Mouse (Mus musculus) left cerebral cortex, adult 2 months (tissue): ENCODE results near the gene Myh3. TPM values are rescaled to one million over a fixed set of nuclear protein-coding genes. Genes with fewer than 3 reads are reported as not detected.

Source experiments
- DNase-seq, 2 experiments: peaks; one replicate each; pipeline ENCODE4 v3.0.0; 2021 to 2022; ENCODE audit warnings: low spot score in 2 of 2, mixed read lengths in 1 of 2; ENCODE audit errors: extremely low spot score in 1 of 2
- H3K27ac ChIP-seq: fragments of 200-600 bp; 2 replicates; pipeline ENCODE4 v1.8.1; 2022
- H3K4me3 ChIP-seq: fragments of 200-600 bp; 2 replicates; pipeline ENCODE4 v1.8.1; 2022
- CTCF ChIP-seq: fragments of 200-600 bp; IDR thresholded peaks from 2 replicates; pipeline ENCODE4 v1.8.1; 2022; ENCODE audit warnings: antibody characterized with exemption, mild to moderate bottlenecking, moderate library complexity
- intact Hi-C: fragments of 180-260 bp; cut with DNase I; formaldehyde crosslinking; loops from one replicate; pipeline ENCODE4 v1.15.1; 2025
- total RNA-seq, 2 experiments: library from RNA; stranded (reverse); gene quantifications; 2 replicates each; pipeline ENCODE4 v1.2.3; 2021

Myh3 gene
- total RNA-seq, 2 experiments from 2014 or later, result 4.7 to 6.0 TPM

DNA sequence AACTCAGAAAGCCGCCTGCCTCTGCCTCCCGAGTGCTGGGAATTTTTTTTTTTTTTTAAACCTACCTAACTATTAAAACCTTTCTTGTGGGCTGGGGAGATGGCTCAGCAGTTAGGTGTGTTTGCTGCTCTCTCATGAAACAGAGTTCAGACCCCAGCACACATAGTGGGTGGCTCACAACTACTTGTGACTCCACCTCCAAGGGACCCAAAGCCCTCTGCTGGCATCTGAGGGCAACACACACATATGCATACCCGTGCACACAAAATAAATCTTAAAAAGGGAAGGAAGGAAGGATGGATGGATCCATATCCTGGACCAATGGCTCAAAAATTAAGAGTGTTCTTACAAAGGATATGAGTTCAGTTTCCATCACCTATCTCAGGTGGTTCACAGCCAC is 28.8 kb upstream of the Myh3 start:
- no peak; the same call in 1 of the 2 replicates for TF ChIP-seq CTCF
- intact Hi-C loops, result no loop called here
- no peak for DNase-seq
- Histone ChIP-seq H3K4me3 (no peak overlapping the region), H3K27ac (no peak overlapping the region)

DNA sequence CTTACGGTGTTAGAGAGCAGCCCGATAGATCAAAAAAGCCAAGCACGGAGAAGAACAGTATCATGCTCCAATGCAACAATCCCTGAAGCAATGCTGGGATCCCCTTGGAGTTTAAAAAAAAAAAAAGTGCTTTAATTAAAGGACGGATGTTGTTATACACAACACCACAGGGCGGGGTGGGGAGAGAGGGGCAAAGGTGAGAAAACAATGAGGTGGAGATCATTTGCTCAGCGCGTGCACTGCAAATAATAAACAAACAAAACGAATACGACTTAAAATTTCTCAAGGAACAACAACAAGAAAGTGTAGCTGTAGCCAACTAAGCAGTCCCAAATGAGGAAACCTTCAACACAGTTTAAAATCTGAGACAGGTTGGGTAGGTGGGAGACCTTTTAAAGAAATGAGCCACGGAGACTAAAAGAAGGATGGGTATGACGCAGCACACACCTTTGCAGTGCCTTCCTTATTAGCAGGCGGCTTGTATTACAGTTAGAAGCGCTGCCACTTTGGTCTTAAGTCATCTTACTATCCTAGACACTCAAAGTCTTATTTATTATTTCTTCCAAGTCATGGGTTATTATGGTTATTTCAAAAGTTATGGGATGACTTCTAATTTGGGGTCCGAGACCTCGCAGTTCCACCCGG is 26.3 kb upstream of the Myh3 start:
- H3K4me3 ChIP-seq, result peak overlapping the region; percentile 86
- DNase-seq, result no peak
- peak overlapping the region; percentile 53 for H3K27ac ChIP-seq
- intact Hi-C loops, result no loop called here
- TF ChIP-seq CTCF, result no peak

DNA sequence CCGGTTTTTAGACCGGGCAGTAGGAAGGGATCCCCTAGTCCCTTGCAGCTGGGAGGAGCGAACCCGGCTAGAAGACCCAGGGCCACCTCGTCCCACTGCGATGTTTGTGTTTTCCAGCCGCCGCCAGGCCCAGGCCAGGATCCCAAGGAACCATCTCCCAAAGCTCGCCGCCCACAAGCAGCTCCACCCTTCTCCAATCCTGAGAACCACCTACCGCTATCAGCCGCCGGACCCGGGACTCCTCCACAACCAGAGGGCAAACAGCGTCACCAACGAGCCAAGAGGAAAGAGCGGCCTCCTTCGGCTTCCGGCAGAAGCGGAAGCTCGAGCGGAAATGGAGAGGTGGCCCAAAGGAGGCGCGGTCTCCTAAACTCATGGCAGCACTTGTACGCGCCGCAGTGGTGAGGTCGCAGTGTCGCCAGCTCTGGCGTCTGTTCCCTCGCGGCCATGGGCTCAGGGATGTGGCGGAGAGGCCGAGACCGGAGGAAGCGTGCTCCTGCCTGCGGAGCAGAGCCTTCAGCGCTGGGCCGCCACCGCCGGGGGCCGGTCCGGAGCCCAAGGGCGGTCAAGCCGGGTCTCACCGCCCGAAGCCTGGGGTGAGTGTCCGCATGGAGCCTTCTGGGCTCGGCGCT is 25.7 kb upstream of the Myh3 start, which contains the start of the genes Adprm and Sco1:
Adprm (minus strand) TSS at position 274 of the 632 bp plus-strand sequence.
Sco1 (plus strand) TSS at position 350 of the 632 bp plus-strand sequence.
- TF ChIP-seq CTCF, result peak; percentile 46
- peak within 1 kb of the TSS; percentile 86 for H3K4me3 ChIP-seq
- intact Hi-C loops, result no loop called here

DNA sequence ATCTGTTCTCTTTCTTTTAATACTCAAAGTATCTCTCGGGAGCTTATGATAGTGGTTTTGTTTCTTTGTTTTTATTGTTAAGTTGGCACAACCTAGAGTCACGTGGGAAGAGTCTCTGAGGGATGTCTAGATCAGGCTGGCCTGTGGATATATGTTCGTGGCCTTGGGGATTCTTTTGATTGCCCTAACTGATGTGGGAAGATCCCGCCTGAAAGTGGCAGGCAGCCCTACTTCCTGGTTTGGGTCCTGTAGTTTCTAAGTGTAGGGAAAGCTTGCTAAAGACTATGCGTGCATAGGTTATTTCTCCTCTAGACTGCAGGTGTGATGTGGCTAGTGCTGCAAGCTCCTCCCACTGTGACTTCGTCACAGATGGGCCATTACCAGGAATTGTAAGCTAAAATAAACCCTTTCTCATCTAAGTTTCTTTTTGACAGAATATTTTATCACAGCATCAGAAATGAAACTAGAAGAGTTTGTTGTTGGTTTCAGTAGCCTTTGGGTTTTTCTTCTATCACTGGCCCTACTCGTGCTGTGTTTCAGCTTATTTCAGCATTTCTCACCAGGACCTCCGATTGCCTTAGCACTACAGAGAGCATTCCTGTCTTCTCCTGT is 23.2 kb upstream of the Myh3 start:
- no peak for DNase-seq
- Histone ChIP-seq H3K4me3 (no peak overlapping the region), H3K27ac (no peak overlapping the region)
- intact Hi-C loops, result no loop called here
- no peak for TF ChIP-seq CTCF

More for the DNA sequence above, 25.7 kb upstream of the Myh3 start, which contains the start of the genes Adprm and Sco1:
- H3K27ac ChIP-seq, result peak within 1 kb of the TSS; percentile 53
- DNase-seq, result peak; percentile 84 to 89

DNA sequence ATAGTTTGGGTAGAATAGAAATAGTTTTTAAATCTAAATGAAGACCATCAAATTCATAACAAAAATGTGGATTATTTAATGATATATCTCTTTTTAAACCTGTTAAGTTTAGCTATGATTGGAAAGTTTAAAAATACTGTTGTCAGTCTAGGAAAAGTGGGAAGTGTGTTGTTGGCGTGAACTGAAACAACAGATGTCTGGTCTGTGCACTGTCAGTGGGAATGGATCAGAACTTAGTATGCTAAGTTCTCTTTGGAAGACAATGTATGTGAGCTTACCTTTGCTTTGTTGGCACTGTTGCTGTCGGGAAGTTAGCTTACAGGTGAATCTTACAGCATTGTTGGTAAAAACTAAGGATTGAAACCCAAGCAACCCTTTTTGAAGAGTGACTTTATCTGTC is 16.8 kb upstream of the Myh3 start:
- intact Hi-C loops, result no loop called here

DNA sequence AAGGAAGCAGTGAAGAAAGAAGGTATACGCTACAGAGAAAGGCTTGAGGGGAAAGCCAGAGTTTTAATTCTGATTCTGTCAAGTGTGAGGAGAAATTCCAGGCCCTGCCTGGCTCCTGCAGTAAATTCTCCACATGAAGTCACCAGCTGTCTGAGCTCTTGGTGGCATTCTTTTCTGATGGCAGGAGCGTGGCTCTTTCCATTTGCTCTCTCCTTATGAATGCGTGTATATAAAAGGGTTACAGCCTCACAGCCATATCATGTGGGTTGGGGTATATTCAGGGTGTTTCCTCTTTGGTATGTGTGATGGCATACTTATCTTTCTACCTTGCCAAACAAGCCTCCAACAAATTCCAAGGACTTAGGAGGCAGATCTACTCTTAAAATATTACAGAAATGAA is 15.4 kb upstream of the Myh3 start:
- no peak overlapping the region for H3K4me3 ChIP-seq
- intact Hi-C loops, result no loop called here
- no peak for TF ChIP-seq CTCF
- H3K27ac ChIP-seq, result no peak overlapping the region; the same call in 1 of the 2 replicates
- no peak for DNase-seq

More for the DNA sequence above, 16.8 kb upstream of the Myh3 start:
- no peak overlapping the region for H3K4me3 ChIP-seq
- H3K27ac ChIP-seq, result peak overlapping the region; percentile 38; the same call in 1 of the 2 replicates
- no peak for DNase-seq
- TF ChIP-seq CTCF, result no peak

DNA sequence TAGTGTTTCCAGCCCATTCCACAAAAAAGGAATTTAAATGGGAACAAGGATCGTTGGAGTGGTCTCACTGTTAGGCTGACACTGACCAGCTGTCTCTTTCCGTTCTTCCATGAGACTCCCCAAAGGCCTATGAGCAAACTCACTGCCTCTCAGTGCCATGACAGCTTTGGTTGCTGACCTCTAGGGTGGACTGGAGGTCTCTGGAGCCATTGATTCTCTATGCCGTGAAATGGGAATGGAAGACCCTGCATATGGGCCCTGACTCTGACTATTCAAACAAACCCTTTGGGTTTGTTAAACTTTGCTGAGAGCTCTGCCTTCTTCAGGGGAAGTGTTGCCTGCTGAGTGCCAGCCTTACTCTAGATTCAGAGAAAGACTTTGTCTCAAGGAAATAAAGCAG is 10.4 kb upstream of the Myh3 start:
- intact Hi-C loops, result no loop called here
- TF ChIP-seq CTCF, result no peak

DNA sequence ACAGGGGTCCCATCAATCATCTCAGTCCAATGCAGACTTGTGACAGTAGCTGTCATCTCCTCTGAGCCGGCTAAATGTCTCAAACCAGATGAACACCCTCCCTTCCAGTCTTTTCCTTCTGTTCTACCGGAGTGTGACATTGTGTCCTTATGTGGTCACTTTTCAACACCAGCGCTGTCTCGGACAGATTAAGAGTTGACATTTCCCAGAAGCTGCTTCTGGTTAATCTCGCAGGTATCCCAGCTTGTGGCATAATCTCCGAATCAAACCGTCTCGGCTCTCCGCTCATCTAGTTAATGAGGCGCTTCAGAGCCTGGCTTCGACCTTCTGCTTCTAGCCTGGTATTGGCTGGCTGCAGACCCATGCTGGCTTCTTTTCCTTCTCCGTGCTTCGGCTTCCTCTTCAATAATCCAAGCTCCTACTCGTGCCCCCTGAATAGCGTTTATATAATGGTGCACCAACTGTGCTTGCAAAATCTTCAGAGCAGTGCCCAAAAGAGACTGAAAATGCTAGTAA is 5.4 kb upstream of the Myh3 start:
- no peak overlapping the region for H3K27ac ChIP-seq
- intact Hi-C loops, result no loop called here
- H3K4me3 ChIP-seq, result no peak overlapping the region
- no peak for DNase-seq
- no peak for TF ChIP-seq CTCF

More for the DNA sequence above, 10.4 kb upstream of the Myh3 start:
- no peak overlapping the region for H3K4me3 ChIP-seq
- no peak overlapping the region for H3K27ac ChIP-seq
- no peak for DNase-seq

DNA sequence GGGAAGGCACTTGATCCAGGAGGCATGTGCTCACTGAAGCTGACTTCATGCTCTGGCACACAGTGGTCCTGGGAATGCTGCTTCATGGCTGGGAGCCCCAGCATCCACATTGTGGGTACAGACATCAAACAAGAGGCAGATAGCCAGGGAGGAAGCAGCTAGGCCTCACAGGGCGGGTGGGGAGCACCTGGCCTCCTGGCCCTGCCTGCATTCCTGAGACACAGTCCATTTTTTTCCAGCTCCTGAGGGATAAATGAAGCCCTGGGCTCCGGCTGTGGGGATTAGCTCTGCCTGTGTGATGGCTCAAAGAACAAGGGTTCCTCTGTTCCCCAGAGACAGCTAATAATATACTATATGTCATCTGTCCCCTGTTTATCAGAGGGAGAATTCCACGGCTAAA is 3.1 kb upstream of the Myh3 start:
- intact Hi-C loops, result no loop called here
- no peak overlapping the region for H3K4me3 ChIP-seq
- DNase-seq, result no peak
- no peak for TF ChIP-seq CTCF
- H3K27ac ChIP-seq, result no peak overlapping the region

DNA sequence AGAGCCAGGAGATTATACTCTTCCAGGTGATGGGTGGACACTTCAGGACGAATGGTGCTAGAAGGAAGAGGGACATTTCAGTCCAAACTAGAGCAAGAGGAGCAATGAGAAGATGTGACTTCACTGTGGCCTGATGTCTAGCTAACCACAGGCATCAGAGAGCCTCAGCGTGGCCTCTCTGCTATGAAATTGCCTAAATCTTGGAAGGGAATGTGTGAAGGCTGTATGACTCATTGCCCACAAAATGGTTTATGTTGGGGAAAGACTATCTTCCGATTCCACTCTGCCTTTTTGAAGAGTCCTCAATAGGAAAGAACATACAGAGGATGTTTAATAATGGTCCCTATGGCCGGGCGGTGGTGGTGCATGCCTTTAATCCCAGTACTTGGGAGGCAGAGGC is 1.3 kb upstream of the Myh3 start:
- no peak overlapping the region for H3K4me3 ChIP-seq
- TF ChIP-seq CTCF, result no peak
- no peak for DNase-seq
- no peak overlapping the region for H3K27ac ChIP-seq
- intact Hi-C loops, result no loop called here

DNA sequence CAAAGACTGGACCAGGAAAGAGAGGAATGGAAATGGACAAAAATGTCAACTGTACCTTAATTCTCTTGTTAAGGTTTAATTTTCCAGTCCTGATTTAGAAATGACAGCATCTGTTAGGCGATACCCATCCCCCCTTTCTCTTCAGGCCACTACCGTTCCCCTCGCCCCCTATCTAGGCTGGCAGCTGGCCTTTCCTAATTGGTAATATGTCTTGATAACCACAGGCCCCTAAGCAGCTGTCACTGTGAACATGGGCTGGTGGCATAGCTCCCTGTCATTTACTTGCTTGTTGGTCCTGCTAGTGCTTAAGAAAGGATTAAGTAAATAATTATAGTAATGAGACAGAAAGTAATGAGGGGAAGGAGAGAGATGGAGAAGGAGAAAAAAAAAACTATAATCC is 665 bp upstream of the Myh3 start:
- Histone ChIP-seq H3K4me3 (no peak overlapping the region), H3K27ac (no peak overlapping the region)
- TF ChIP-seq CTCF, result no peak
- intact Hi-C loops, result no loop called here
- no peak for DNase-seq

DNA sequence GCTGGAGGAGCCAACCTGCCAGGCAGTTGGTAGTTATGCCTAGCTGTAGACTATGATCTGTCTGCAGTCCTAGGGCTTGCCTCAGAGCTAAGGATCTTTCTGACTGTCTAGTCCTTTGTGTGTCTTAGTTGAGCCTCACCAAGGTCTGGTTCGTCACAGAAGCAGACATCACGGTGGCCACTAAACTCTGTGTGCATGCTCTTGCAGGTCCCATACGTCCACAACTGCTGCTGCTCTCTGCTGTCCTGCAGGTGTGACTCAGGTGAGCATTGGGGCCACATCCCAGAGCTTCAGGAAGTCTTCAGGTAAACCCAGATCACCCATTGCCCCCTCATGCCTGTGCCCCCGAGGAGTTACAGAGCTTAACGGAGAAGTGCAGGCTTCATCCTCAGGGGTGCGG is 788 bp downstream of the Myh3 start:
- TF ChIP-seq CTCF, result no peak
- Histone ChIP-seq H3K27ac (no peak overlapping the region), H3K4me3 (no peak overlapping the region)
- intact Hi-C loops, result no loop called here
- no peak for DNase-seq
